Mouse (Mus musculus): ENCODE measurements around the gene Pomp.

- TF ChIP-seq CTCF (IDR thresholded peaks at IDR 0.05; ENCODE audit: low read depth, low read length): no peak
- no peak for TF ChIP-seq POLR2A (IDR thresholded peaks at IDR 0.05; ENCODE audit: extremely low read depth, insufficient read depth, low read length)
Measured at GRCm38 (mm10) chr5:147874491-147875065, 14.3 kb downstream of the Pomp start.
